Comparison of ENCODE assay signal across 9 mouse cellular contexts in genomic region chr4:155148910-155149698, GRCm38 (mm10).
A peak's percentile ranks its signal among the peaks of the same experiment; 100 is the strongest.
DNase-seq lines count a peak whose midpoint lies in the region; ATAC-seq and TF ChIP-seq lines count a peak whose summit lies in the region.
"Had no signal": no experiment of that assay in that cellular context is flagged by ENCODE, and none has a peak within 500 bp of the region (broad histone marks: within the 10 kb centered on the region; RNA-seq: fewer than 3 reads in every experiment).

No protein-coding gene starts in this region.

- no peak for TF ChIP-seq CTCF in small intestine, adult 2 months (IDR thresholded peaks at IDR 0.05; ENCODE audit: extremely low read depth, insufficient read length, insufficient replicate concordance, low read depth, low read length)

- 80% methylated on average over 8 of the region's 8 CpGs for WGBS in midbrain, embryonic 10.5 days
- 81% methylated on average over 8 of the region's 8 CpGs for WGBS in midbrain, embryonic 11.5 days
- WGBS in small intestine, adult 2 months, result 24% methylated on average over 8 of the region's 8 CpGs

- H3K27me3 ChIP-seq in midbrain, embryonic 10.5 days (ENCODE audit: low read depth, poor library complexity, severe bottlenecking), result peaks cover 31% of the 10 kb centered on the region
- no peaks in the 10 kb centered on the region for H3K27me3 ChIP-seq in midbrain, embryonic 11.5 days (ENCODE audit: control insufficient read depth, insufficient read depth, low read length)
- no peaks in the 10 kb centered on the region for H3K27me3 ChIP-seq in small intestine, adult 2 months (ENCODE audit: control insufficient read depth, insufficient read depth, low read length)
- H3K27me3 ChIP-seq: hindbrain, embryonic 15.5 days had no signal

- peaks cover 56% of the 10 kb centered on the region for H3K4me1 ChIP-seq in midbrain, embryonic 10.5 days
- H3K4me1 ChIP-seq in midbrain, embryonic 11.5 days (ENCODE audit: control insufficient read depth, insufficient read depth, low read length), result peaks cover 21% of the 10 kb centered on the region
- peaks cover 42% of the 10 kb centered on the region for H3K4me1 ChIP-seq in small intestine, adult 2 months (ENCODE audit: control insufficient read depth, insufficient read depth, insufficient read length, low read length)

- peaks cover 16% of the 10 kb centered on the region for H3K36me3 ChIP-seq in midbrain, embryonic 10.5 days
- H3K36me3 ChIP-seq in midbrain, embryonic 11.5 days (ENCODE audit: control insufficient read depth, insufficient read depth, low read length), result no peaks in the 10 kb centered on the region
- no peaks in the 10 kb centered on the region for H3K36me3 ChIP-seq in small intestine, adult 2 months (ENCODE audit: control insufficient read depth, insufficient read depth, low read length)
- H3K36me3 ChIP-seq: hindbrain, embryonic 15.5 days had no signal

- no peak for DNase-seq in midbrain, embryonic 10.5 days (ENCODE audit: low spot score)
- no peak for DNase-seq in midbrain, embryonic 11.5 days (ENCODE audit: low spot score, missing footprints)
- peak; percentile 66 for DNase-seq in heart, adult 8-10 months (ENCODE audit: low spot score)
- peak; percentile 88 to 96 for DNase-seq in kidney, postnatal 25 days
- DNase-seq in left cerebral cortex, adult 11 months (ENCODE audit: low spot score), result no peak
- no peak for DNase-seq in layer of hippocampus, adult 9-10 months (ENCODE audit: low spot score)

- no peak; the same call in 1 of the 2 replicates for TF ChIP-seq POLR2A in small intestine, adult 2 months (IDR thresholded peaks at IDR 0.05; ENCODE audit: low read depth, low read length)

- H3K9me3 ChIP-seq in midbrain, embryonic 10.5 days (replicated peaks), result no peaks in the 10 kb centered on the region
- H3K9me3 ChIP-seq in midbrain, embryonic 11.5 days (ENCODE audit: control insufficient read depth, low read length), result no peaks in the 10 kb centered on the region
- H3K9me3 ChIP-seq: hindbrain, embryonic 15.5 days had no signal

- 0 out of 2 replicates have a peak overlapping the region, but pooled peaks have one; percentile 28 for H3K27ac ChIP-seq in midbrain, embryonic 10.5 days (replicated peaks)
- H3K27ac ChIP-seq in midbrain, embryonic 11.5 days (ENCODE audit: low read depth, low read length), result no peak overlapping the region
- peak overlapping the region; percentile 93 for H3K27ac ChIP-seq in small intestine, adult 2 months (ENCODE audit: insufficient read depth, low read depth, low read length)

- no peak overlapping the region for H3K9ac ChIP-seq in midbrain, embryonic 11.5 days (ENCODE audit: low read length)
- H3K9ac ChIP-seq: hindbrain, embryonic 15.5 days had no signal

- no peak for ATAC-seq in midbrain, embryonic 11.5 days (ENCODE audit: low FRiP score)
- no peak for ATAC-seq in activated CD4-positive, CD25-positive, alpha-beta regulatory T cell, adult 4 months

- H3K4me2 ChIP-seq in midbrain, embryonic 11.5 days, result no peak overlapping the region

- H3K4me3 ChIP-seq in midbrain, embryonic 10.5 days, result no peak overlapping the region
- H3K4me3 ChIP-seq in midbrain, embryonic 11.5 days (ENCODE audit: low read depth, low read length), result no peak overlapping the region
- no peak overlapping the region for H3K4me3 ChIP-seq in small intestine, adult 2 months (ENCODE audit: low read depth, low read length)
- H3K4me3 ChIP-seq: hindbrain, embryonic 15.5 days had no signal

Comparison
In these comparisons a context has a peak if more than half of its experiments do, and no peak if none do; other contexts are left out.
1. DNase-seq: peak in heart, adult 8-10 months (single experiment) and kidney, postnatal 25 days (2 of 2); none in midbrain, embryonic 10.5 days (single experiment), midbrain, embryonic 11.5 days (single experiment), left cerebral cortex, adult 11 months (single experiment) and layer of hippocampus, adult 9-10 months (single experiment).